Mouse (Mus musculus): Measurements from ENCODE around the gene Baz2b. TPM values are rescaled to one million over a fixed set of nuclear protein-coding genes. Genes with fewer than 3 reads are reported as not detected.

Gene Baz2b
- polyA plus RNA-seq, 1 experiment from 2014 or later: 47.0 TPM

DNA sequence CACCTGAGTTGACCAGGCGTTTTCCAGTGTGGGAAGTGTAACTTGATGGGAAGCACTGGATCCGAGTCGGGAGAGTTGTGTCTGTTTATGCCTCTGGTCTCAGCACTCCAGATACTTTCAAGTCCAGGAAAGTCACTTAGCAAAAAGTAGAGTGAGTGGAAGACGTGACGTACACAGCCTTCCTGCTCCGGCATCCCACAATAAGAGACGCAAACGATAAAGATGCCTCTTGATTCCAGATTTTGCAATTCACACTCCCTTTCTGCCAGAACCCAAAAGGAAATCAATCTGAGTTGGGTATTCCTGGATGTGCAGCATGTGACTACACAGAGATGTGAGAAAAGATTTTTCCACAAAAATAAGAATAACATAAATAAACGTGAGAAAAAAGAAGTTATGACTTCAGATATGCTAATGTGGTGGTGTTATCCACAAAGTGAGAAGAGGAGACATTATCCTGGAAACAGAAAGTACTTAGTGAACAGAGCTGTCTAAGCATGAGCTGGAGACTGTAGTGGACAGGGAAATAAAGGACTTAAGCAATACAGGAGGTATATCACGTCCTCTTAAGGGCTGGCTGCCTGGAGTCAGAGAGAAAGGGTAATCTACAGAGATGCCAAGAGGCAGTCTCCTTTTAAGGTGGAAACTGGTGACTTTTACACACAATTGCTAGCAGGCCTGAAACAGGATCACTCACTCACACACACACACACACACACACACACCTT, 154.7 kb downstream of the Baz2b start:
- no peak for ATAC-seq (ENCODE audit: insufficient number of reproducible peaks, low FRiP score, low TSS enrichment, low read depth)
- WGBS: 77% methylated on average over 10 of the region's 10 CpGs
- Histone ChIP-seq H3K4me2 (no peak overlapping the region), H3K9ac (no peak overlapping the region), H3K9me3 (no peaks in the 10 kb centered on the region), H3K27me3 (no peaks in the 10 kb centered on the region), H3K4me1 (no peaks in the 10 kb centered on the region), H3K27ac (no peak overlapping the region), H3K4me3 (no peak overlapping the region), H3K36me3 (no peaks in the 10 kb centered on the region)

DNA sequence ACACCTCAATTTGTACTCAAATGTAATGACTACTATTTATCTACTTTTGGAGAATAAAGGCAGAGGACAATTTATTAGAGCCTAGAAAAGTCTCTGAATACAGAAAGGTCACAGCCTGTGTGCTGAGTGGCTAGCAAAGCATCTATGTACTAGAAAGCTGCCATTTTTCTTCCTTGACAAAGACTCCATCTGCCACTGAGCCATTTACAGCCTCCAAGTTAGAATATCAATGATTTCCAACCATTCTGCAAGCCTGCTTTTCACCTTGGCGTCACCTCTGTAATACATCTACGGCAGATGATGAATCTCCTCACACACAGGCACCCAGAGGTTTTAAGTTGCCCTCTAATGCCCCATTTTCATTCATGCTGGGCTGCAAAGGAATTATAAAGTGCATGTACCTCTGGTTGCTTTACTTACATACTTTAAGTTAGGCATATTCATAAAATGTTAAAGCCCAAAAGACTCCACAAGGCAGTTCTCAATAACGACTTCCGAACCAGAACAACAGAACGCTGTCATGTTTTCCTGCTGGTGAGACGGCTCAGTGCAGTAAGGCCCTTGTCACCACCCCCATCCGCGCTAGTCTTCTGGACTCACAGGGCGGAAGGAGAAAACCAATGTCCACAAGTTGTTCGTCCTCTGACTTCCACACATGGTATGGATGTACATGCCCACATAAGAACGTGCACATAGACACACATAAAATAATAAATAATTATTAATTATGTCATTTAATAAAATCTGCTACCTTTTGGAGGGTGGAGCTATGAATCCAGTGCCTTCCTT, 156.2 kb downstream of the Baz2b start:
- no peak overlapping the region for H3K9ac ChIP-seq
- H3K4me1 ChIP-seq: no peaks in the 10 kb centered on the region
- H3K36me3 ChIP-seq: no peaks in the 10 kb centered on the region
- 68% methylated on average over 11 of the region's 11 CpGs for WGBS
- no peak overlapping the region for H3K27ac ChIP-seq
- H3K4me2 ChIP-seq: no peak overlapping the region
- H3K27me3 ChIP-seq: no peaks in the 10 kb centered on the region
- no peaks in the 10 kb centered on the region for H3K9me3 ChIP-seq
- no peak for ATAC-seq (ENCODE audit: insufficient number of reproducible peaks, low FRiP score, low TSS enrichment, low read depth)
- no peak overlapping the region for H3K4me3 ChIP-seq

DNA sequence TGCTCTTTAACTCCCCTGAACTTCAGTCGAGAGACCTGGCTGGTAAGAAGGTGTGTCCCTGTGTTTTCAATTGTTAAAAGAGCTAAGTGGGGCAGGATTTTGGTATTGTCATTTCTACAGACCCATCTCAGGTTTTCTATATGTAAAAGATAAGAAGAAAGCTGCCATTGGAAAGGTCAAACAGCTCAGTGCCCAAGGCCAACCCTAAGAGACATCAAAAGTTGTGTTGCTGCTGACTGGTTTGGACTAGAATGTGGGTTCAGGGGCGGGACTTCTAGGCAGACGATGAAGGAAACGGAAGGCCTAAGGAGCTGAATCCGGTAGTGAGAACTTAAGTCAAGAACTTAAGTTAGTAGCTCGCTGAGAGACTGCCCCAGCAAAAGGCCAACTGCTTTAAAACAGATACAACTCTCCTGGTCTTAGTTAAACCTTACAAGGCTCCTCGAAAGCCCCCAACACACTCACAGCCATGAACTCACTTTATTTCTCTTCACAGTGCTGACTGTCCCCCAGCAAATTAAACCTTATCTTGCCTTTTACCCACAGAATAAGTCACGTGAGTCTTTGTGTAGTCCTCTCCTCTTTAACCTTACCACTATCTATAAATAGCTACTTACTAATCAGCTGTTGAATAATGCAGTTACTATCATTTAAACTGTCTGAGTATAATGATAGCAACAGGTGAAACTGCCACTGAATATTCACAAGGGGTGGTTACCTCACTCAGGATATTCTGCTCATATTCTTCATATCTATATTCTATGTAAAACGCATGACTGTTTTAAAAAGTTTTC, 158.8 kb downstream of the Baz2b start:
- Histone ChIP-seq H3K9ac (no peak overlapping the region), H3K4me2 (no peak overlapping the region), H3K36me3 (no peaks in the 10 kb centered on the region), H3K4me1 (0 out of 2 replicates have a peak, but pooled peaks cover 2% of the 10 kb centered on the region), H3K27me3 (no peaks in the 10 kb centered on the region), H3K4me3 (no peak overlapping the region), H3K9me3 (no peaks in the 10 kb centered on the region), H3K27ac (no peak overlapping the region)
- ATAC-seq (ENCODE audit: insufficient number of reproducible peaks, low FRiP score, low TSS enrichment, low read depth): no peak
- WGBS: 76% methylated on average over 9 of the region's 9 CpGs

DNA sequence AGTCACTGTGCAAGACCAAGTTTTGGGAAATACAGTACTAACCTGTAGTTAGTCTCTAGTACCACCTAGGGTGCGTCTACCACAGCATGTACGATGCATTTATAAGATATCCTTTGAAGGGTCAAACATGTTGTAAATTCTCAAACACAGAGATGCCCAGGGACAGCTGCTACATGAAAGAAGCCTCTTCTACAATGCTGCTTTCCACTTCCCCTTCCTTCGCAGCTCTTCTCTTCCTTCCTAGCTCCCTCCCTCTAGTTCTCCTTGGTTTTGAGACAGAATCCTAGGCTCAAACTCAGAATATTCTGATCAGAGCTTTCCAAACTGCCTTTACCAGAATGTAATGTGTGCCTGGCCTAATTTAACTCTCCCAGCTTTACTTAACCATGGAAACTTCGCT, 159.8 kb downstream of the Baz2b start:
- H3K4me2 ChIP-seq: no peak overlapping the region
- no peak for ATAC-seq (ENCODE audit: insufficient number of reproducible peaks, low FRiP score, low TSS enrichment, low read depth)
- no peaks in the 10 kb centered on the region for H3K36me3 ChIP-seq
- H3K9me3 ChIP-seq: no peaks in the 10 kb centered on the region
- H3K4me1 ChIP-seq: 0 out of 2 replicates have a peak, but pooled peaks cover 2% of the 10 kb centered on the region
- no peak overlapping the region for H3K9ac ChIP-seq
- no peak overlapping the region for H3K4me3 ChIP-seq
- H3K27me3 ChIP-seq: no peaks in the 10 kb centered on the region
- WGBS: 80% methylated on average over 4 of the region's 4 CpGs
- no peak overlapping the region for H3K27ac ChIP-seq

DNA sequence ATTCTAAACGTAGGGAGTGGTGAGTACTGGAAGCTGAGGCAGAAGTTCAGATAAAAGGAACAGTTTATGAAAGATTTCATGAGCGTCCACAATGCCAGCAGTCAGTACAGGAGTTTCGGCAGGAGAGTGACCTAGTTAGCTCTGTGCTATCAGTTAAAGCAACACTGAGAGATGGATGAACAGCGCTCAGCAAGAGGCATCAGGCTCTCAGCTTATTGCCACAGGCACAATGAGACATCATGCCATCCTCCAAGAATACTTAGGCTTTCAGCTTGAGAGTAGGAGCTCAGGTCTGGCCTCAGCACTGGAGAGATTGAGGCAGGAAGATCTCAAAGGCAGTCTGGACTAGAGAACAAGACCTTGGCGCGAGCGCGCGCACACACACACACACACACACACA, 160.3 kb downstream of the Baz2b start:
- ATAC-seq (ENCODE audit: insufficient number of reproducible peaks, low FRiP score, low TSS enrichment, low read depth): no peak
- 0 out of 2 replicates have a peak, but pooled peaks cover 2% of the 10 kb centered on the region for H3K4me1 ChIP-seq
- no peaks in the 10 kb centered on the region for H3K36me3 ChIP-seq
- no peaks in the 10 kb centered on the region for H3K9me3 ChIP-seq
- H3K27ac ChIP-seq: no peak overlapping the region
- H3K4me3 ChIP-seq: no peak overlapping the region
- no peaks in the 10 kb centered on the region for H3K27me3 ChIP-seq
- H3K4me2 ChIP-seq: no peak overlapping the region
- H3K9ac ChIP-seq: no peak overlapping the region
- 91% methylated on average over 9 of the region's 9 CpGs for WGBS

DNA sequence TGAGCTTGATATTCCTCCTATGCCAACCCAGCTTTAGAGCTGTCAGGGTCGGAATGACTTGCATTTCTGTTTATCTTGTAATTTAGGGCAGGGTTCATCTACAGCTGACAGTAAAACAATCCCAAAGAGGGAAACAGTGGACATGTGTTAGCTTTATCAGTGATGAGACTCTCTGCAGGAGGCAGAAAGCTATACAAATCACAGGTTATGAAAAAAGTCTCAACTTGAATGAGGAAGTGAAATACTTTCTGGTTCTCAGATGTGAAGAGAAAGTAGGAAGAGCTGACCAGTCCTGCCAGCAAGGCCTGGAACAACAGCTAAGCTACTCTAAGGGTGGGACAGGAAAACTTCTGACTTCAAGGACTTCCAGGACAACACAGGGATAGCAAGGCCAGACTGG, 163.6 kb downstream of the Baz2b start:
- 0 out of 2 replicates have a peak, but pooled peaks cover 2% of the 10 kb centered on the region for H3K4me1 ChIP-seq
- no peak overlapping the region for H3K27ac ChIP-seq
- 58% methylated on average over 1 of the region's 1 CpGs for WGBS
- no peak for ATAC-seq (ENCODE audit: insufficient number of reproducible peaks, low FRiP score, low TSS enrichment, low read depth)
- no peak overlapping the region for H3K4me3 ChIP-seq
- H3K9ac ChIP-seq: no peak overlapping the region
- no peak overlapping the region for H3K4me2 ChIP-seq
- H3K36me3 ChIP-seq: no peaks in the 10 kb centered on the region
- H3K27me3 ChIP-seq: no peaks in the 10 kb centered on the region
- H3K9me3 ChIP-seq: no peaks in the 10 kb centered on the region

DNA sequence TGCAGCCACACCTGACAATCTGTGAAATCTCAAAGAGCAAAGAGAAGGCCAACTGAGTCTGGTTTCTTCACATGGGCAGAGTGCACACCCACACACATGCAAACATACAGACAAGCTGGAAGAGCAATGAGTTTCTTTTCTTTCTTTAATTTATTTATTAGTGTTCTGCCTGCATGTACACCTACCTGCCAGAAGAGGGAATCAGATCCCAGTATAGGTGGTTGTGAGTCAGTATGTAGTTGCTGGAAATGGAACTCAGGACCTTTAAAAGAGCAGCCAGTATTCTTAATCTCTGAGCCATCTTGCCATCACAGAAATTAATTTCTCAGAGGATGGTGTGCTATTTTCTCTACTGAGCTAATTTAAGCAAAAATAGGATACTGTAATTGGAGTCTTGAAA, 164.7 kb downstream of the Baz2b start:
- no peak overlapping the region for H3K4me3 ChIP-seq
- H3K4me1 ChIP-seq: 0 out of 2 replicates have a peak, but pooled peaks cover 2% of the 10 kb centered on the region
- no peak for ATAC-seq (ENCODE audit: insufficient number of reproducible peaks, low FRiP score, low TSS enrichment, low read depth)
- H3K4me2 ChIP-seq: no peak overlapping the region
- no peaks in the 10 kb centered on the region for H3K9me3 ChIP-seq
- no peak overlapping the region for H3K9ac ChIP-seq
- no peak overlapping the region for H3K27ac ChIP-seq
- H3K36me3 ChIP-seq: no peaks in the 10 kb centered on the region
- H3K27me3 ChIP-seq: no peaks in the 10 kb centered on the region

DNA sequence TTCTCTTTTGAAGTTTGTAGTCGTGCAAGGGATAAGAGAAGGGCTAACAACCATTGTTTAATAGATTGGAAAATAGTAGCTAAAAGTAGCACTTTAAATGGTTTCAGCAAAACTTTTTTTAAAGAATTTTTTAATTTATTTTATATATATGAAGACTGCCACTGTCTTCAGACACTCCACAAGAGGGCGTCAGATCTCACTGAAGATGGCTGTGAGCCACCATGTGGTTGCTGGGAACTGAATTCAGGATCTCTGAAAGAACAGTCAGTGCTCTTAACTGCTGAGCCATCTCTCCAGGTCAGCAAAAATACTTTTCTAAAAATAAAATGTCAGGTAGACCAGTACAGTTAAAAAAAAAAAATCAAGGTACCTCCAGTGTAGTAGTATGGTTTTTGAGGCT, 165.1 kb downstream of the Baz2b start:
- Histone ChIP-seq H3K27ac (no peak overlapping the region), H3K4me2 (no peak overlapping the region), H3K4me1 (0 out of 2 replicates have a peak, but pooled peaks cover 2% of the 10 kb centered on the region), H3K27me3 (no peaks in the 10 kb centered on the region), H3K9me3 (no peaks in the 10 kb centered on the region), H3K36me3 (no peaks in the 10 kb centered on the region), H3K9ac (no peak overlapping the region), H3K4me3 (no peak overlapping the region)
- WGBS: 71% methylated on average over 2 of the region's 2 CpGs
- ATAC-seq (ENCODE audit: insufficient number of reproducible peaks, low FRiP score, low TSS enrichment, low read depth): no peak

DNA sequence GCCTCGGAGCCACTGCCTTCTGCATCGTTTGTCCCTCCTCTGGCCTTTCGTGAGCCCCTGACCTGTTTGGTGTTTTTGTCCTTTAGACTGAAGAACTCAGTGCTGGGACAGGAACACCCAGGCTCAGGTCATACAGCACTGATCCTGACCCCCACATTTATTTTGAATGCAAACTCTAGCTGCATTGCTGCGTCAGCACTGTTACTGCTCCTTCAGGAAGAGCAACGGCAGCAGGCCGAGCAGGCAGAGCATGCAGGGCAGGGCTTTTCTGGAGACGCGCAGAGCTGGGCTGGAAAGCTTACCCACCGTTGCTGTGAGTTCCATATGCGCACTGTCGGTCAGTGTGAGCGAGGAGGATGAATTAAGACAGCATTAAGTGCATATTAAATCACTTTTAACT, 166.9 kb downstream of the Baz2b start:
- Histone ChIP-seq H3K36me3 (no peaks in the 10 kb centered on the region), H3K4me2 (no peak overlapping the region), H3K9ac (no peak overlapping the region), H3K9me3 (no peaks in the 10 kb centered on the region), H3K27me3 (no peaks in the 10 kb centered on the region), H3K4me1 (no peaks in the 10 kb centered on the region), H3K4me3 (no peak overlapping the region), H3K27ac (no peak overlapping the region)
- no peak for ATAC-seq (ENCODE audit: insufficient number of reproducible peaks, low FRiP score, low TSS enrichment, low read depth)
- WGBS: 75% methylated on average over 12 of the region's 12 CpGs

DNA sequence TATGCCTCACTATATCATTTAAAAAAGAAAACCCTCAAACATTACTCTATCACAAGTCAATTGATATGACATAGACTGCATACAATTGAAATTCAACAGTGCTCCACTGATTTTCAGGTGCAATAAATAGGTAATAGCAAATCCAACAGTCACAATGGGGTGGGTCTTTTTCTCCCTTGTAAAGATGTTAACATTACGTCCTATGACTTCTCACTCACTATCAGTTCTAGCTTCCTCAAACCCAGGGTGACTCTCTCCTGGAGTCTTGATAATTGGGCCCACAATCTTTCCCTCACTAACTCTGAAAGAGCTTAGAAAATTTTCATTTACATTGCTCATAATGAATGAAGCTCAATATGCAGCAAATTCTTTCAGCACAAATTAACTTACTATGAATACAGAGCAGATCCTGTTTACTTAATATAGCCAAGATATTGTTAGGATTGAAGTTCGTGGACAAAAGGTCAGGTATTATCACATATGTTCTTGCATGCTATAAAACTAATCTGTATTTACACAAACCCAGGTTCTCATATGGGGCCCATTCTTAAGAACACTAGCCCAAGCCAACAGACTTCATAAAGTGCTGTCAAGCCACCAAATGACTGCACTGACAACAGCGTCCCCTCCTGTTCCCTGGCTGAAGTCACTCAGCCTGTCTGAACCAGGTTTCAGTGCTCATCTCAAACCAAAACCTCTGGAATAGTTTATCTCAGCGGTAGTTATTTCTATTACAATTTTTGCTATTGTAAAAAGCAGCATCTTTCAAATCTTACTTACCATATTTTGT, 168.0 kb downstream of the Baz2b start:
- no peak overlapping the region for H3K4me3 ChIP-seq
- no peaks in the 10 kb centered on the region for H3K36me3 ChIP-seq
- WGBS: 85% methylated on average over 4 of the region's 4 CpGs
- H3K4me2 ChIP-seq: no peak overlapping the region
- H3K27me3 ChIP-seq: no peaks in the 10 kb centered on the region
- no peak for ATAC-seq (ENCODE audit: insufficient number of reproducible peaks, low FRiP score, low TSS enrichment, low read depth)
- no peaks in the 10 kb centered on the region for H3K9me3 ChIP-seq
- H3K9ac ChIP-seq: no peak overlapping the region
- peaks cover 5% of the 10 kb centered on the region; the same call in 1 of the 2 replicates for H3K4me1 ChIP-seq
- H3K27ac ChIP-seq: no peak overlapping the region

DNA sequence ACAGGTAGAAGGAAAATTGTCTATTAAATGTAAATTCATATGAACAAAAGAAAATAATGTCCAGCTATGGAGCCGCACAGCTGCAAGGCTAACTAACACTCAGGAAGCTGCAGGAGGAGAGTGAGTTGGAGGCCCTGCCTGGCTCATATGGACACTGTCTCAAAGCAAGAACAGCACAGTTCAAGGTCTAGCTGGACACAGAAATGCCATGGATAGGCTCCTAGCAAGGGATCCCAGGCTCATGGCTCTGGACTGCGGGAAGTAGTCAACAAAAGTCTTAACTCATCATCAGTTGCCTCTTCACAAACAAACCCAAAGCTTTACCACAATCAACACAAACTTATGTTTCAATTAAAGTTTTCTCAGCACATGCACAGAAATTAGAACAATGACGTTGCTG, 169.5 kb downstream of the Baz2b start:
- H3K4me2 ChIP-seq: no peak overlapping the region
- no peak overlapping the region for H3K4me3 ChIP-seq
- no peak overlapping the region for H3K9ac ChIP-seq
- 78% methylated on average over 3 of the region's 3 CpGs for WGBS
- H3K4me1 ChIP-seq: peaks cover 5% of the 10 kb centered on the region; the same call in 1 of the 2 replicates
- no peak for ATAC-seq (ENCODE audit: insufficient number of reproducible peaks, low FRiP score, low TSS enrichment, low read depth)
- no peaks in the 10 kb centered on the region for H3K9me3 ChIP-seq
- H3K27ac ChIP-seq: no peak overlapping the region
- no peaks in the 10 kb centered on the region for H3K36me3 ChIP-seq
- no peaks in the 10 kb centered on the region for H3K27me3 ChIP-seq

All from limb, embryonic 15.5 days (tissue).